Mouse (Mus musculus) adipocyte (in vitro differentiated cells): ENCODE data around the gene C1qtnf4.

ENCODE experiments used
- DNase-seq: peaks from one replicate; pipeline ENCODE4 v3.0.0-alpha.2; 2016; ENCODE audit warnings: low spot score

Gene C1qtnf4

GRCm38 (mm10) chr2:90885218-90886041 lies at the start of gene C1qtnf4:
Gene C1qtnf4 (plus strand): TSS chr2:90885860.
- no peak for DNase-seq

GRCm38 (mm10) chr2:90838621-90839020 lies 47.0 kb upstream of the C1qtnf4 start:
- peak; percentile 52 for DNase-seq

GRCm38 (mm10) chr2:90843666-90844065 lies 42.0 kb upstream of the C1qtnf4 start:
- no peak for DNase-seq

GRCm38 (mm10) chr2:90844262-90844661 lies 41.4 kb upstream of the C1qtnf4 start:
- no peak for DNase-seq

GRCm38 (mm10) chr2:90845234-90845633 lies 40.4 kb upstream of the C1qtnf4 start:
- no peak for DNase-seq

- DNase-seq = peak; percentile 83
Observed at GRCm38 (mm10) chr2:90846171-90846570, 39.5 kb upstream of the C1qtnf4 start.

GRCm38 (mm10) chr2:90846597-90846954 lies 39.1 kb upstream of the C1qtnf4 start:
- DNase-seq = no peak

GRCm38 (mm10) chr2:90846955-90847680 lies 38.5 kb upstream of the C1qtnf4 start, which contains the start of gene Mtch2:
Gene Mtch2 (plus strand): TSS chr2:90847155.
- peak; percentile 99 for DNase-seq

- DNase-seq = peak; percentile 45
Observed at GRCm38 (mm10) chr2:90847681-90848050, 38.0 kb upstream of the C1qtnf4 start.

GRCm38 (mm10) chr2:90848331-90848730 lies 37.3 kb upstream of the C1qtnf4 start:
- peak; percentile 82 for DNase-seq

- DNase-seq = no peak
Observed at GRCm38 (mm10) chr2:90850401-90850800, 35.3 kb upstream of the C1qtnf4 start.

GRCm38 (mm10) chr2:90861486-90861885 lies 24.2 kb upstream of the C1qtnf4 start:
- no peak for DNase-seq

GRCm38 (mm10) chr2:90864184-90864583 lies 21.5 kb upstream of the C1qtnf4 start:
- no peak for DNase-seq

- DNase-seq = peak; percentile 90
Observed at GRCm38 (mm10) chr2:90866524-90866923, 19.1 kb upstream of the C1qtnf4 start.

- DNase-seq = peak; percentile 51
Observed at GRCm38 (mm10) chr2:90870136-90870601, 15.5 kb upstream of the C1qtnf4 start.

- peak; percentile 83 for DNase-seq
Observed at GRCm38 (mm10) chr2:90871180-90871961, 14.3 kb upstream of the C1qtnf4 start.

GRCm38 (mm10) chr2:90874025-90874424 lies 11.6 kb upstream of the C1qtnf4 start:
- DNase-seq = no peak

GRCm38 (mm10) chr2:90875239-90875638 lies 10.4 kb upstream of the C1qtnf4 start:
- no peak for DNase-seq

- DNase-seq = no peak
Observed at GRCm38 (mm10) chr2:90877584-90878259, 7.9 kb upstream of the C1qtnf4 start.

- no peak for DNase-seq
Observed at GRCm38 (mm10) chr2:90879419-90879818, 6.2 kb upstream of the C1qtnf4 start.

- no peak for DNase-seq
Observed at GRCm38 (mm10) chr2:90880144-90880785, 5.4 kb upstream of the C1qtnf4 start.
